Mouse (Mus musculus) megakaryocyte, embryonic 14.5 days (primary cell): ENCODE data around the gene Irs2.

Source experiments
- FLI1 ChIP-seq: IDR thresholded peaks from 2 replicates; pipeline ENCODE4 v1.6.1; 2012; ENCODE audit warnings: low read length, inconsistent platforms, mixed read lengths
- GATA1 ChIP-seq: IDR thresholded peaks from 3 replicates; pipeline ENCODE4 v1.6.1; 2012; ENCODE audit warnings: mixed read lengths, low read length, inconsistent platforms, borderline replicate concordance

DNA sequence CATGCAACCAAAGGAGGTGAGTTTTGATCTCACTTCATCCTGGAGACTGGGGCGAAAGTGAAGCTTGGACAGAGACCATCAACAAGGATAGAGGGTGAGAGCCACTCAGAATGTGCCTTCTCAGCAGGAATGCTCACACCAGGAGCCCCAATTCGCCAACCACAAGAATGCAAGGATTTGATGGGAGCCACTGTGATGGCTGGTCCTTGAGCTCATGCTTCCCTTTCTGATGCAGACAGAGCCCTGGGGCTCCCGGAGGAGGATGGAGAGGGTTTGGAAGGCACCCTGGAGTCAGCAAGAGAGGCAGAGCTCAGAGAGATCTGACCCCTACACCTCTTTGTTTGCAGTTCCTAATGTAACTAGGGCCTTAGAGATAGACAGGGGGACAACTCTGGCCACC is 36.3 kb downstream of the Irs2 start:
- TF ChIP-seq FLI1, result no peak
- no peak for TF ChIP-seq GATA1
